Mouse (Mus musculus) kidney, adult 11 months (tissue): ENCODE results near the gene Nkx6-1.
A peak's percentile ranks its signal among the peaks of the same experiment; 100 is the strongest.

Experiments used
- DNase-seq: peaks from one replicate; pipeline ENCODE4 v3.0.0; 2022

The Nkx6-1 gene

DNA sequence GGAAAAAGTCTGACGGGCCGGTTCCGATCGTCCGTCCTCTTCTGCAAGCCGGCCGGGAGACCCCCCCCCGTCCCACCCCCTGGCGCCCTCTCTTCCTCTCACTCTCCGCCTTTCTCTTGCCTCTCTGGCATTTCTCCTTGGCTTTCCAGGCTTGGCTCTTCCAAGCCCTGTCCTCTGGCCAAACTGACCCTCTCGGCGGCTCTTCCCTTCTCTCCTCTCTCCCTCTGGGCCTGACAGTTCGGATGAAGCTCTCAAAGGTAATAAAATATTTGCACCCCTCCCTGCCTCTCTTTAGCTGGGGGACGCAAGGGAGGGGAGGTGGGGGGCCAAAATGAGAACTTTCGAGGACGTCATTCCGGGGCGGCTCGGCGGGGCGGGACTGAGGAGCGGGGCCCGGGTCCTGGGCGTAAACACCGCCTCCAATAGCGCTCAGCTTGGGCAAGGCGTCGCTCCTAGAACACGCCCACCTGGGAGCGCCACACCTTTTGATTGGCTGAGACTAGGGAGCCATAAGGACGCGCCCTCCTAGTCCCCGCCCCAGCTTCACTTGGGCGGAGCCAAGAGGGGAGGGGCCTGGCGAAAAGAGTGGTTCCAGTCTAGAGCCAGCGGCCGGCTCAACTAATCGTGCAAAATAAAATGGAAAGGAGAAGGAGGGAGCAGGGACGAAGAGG lies at the start of gene Nkx6-1:
Nkx6-1 (minus strand) TSS at position 52 of the 671 bp plus-strand sequence.
- DNase-seq = peak; percentile 75

DNA sequence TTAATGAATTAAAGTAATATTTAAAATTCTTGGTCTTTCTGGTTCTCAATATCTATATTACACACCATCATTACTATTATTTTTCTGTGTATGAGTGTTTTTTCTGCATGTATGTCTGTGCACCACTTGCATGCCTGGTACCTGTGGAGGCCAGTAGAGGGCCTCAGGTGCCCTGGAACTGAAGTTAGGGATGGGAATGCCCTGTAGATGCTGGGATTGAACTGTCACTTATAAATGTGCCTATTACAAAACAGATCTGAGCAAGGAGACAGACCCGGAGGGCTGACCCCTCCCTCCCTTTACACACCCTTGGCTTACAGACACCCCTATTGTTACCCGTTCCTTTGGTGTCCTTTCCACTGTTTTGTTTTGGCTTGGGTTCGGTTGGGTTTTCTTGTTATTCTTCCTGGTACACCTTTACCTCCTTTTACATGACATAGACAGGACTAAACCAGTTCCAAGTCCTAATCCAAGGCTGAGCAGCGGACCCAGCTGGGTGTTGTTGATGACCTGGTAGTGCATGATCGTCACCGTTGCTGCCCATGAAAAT lies 48.3 kb upstream of the Nkx6-1 start:
- peak; percentile 33 for DNase-seq

DNA sequence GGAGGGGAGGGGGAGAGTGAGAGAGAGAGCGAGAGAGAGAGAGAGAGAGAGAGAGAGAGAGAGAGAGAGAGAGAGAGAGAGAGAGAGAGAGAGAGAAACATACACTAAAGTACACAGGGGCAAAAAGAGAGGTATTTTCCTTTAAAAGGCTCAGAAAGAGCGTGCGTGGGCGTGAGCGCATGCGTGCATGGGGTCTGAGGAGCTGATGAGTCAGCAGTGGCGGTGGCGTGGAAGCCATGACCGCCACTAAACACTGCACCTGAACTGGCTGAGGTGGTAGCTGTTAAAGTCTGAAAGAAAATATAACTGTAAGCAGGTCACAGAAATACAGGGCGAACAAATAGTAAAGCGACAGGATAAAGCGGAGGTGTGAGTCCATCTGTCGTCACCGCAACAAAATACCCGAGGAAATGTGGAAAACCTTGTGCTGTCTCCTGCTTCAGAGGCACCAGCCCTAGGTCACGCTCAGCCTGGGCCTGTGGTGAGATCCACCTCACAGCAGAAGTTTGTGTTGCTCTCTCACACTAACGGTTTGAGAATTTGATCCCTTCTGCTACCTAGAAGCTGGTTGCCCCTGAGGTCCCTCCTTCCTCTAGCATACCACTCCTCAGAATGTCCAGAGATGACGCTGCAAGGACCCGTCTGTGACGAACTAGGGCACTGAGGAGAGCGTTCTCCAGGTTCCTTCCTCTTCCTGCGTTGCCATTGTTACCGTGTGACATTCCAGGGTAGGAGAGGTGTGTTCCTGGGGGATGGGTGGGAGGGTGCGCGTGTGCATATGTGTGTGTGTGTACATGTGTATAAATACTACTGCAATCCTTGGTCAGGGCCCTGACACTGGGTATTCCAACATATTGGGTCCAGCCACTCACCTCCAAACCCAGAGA lies 38.8 kb upstream of the Nkx6-1 start:
- no peak for DNase-seq

DNA sequence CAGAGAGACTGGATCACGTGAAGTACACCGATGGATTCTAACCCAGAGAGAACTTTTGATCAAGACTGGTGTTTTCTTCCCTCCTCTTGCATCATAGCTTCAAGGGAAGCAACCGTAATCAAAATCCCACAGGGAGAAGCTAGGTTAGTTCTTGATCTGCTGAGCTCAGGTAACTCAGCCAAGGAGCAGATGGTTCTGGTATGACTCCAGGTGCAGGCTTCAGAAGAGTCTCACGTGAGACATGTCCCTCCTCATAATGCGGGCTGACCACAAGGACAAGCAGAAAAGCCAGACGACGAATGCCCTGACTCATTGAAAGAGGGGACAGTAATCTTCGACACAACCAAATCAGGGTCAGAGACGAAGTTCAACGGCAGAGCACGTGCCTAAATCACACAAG lies 37.8 kb upstream of the Nkx6-1 start:
- DNase-seq = no peak

DNA sequence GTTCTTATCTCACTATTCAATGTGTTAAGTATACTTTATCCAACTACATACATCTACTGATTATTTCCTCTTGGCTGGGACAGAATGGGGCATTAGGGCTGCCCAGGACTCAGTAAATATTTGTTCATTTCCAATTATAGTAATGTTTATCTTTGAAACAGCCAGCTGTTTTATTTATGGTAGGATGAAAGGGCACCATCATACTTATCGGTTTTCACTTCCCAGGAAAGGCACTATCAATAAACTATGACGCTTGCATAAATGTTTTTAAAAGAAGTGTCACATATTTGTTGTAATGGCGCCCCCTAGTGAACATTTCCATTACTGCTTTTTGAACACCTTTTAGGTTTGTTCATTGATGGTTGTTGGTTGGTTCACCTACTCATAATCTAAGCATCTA lies 35.8 kb upstream of the Nkx6-1 start:
- no peak for DNase-seq

DNA sequence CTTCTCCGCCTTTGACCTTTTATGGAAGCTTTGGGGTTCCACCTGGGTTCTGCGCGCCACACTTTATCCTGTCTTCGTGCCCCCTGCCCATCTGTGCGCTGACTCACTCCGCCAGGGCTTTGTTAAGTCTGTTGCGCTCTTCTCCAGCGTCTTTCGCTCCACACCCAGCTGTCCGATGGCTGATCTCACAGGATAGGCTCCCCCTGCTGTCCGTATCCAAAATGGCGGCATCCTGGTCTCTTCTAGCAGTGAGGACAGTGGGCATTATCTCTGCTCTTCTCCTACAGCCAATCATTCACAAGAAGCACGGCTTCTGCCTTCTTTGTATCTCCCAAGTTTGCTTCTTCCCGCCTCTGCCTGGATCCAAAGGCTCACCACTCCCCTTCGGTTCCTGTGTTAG lies 23.8 kb upstream of the Nkx6-1 start:
- no peak for DNase-seq

DNA sequence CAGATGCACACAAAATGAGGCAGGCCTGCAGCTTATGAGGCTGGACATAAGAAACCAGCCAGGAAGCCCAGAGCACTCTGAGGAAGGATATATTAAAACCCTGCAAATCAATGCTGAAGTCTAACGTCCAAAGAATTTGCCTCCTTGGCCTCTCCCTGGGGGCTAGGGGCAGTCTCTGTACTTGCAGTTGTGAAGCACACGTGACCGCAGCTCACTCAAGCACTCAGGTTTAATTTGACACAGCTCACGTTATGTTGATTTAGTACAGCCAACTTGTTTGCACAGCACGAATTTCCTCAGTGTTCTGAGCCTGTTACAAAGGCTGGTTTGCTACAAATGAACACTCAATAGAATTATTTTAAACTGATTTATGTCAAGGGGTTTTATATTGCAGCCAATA lies 18.5 kb upstream of the Nkx6-1 start:
- DNase-seq = no peak

DNA sequence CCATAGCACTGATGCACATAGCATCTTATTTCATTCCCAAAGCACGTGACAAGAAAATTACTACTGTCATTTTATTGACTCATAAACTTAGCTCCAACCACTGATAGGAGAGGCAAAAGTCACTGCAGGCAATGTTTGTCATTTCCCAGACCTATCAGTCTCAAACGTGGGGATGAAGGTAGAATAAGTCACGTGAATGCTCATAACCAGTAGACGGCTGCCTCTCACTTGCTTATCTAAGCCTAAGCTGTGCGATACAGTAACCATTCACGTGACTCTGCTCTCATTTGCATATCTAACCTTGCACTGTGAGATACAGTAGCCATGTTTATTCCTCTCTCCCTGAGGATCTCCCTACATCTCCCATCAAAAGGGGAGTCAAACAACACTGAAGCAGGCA lies 15.5 kb upstream of the Nkx6-1 start:
- no peak for DNase-seq

DNA sequence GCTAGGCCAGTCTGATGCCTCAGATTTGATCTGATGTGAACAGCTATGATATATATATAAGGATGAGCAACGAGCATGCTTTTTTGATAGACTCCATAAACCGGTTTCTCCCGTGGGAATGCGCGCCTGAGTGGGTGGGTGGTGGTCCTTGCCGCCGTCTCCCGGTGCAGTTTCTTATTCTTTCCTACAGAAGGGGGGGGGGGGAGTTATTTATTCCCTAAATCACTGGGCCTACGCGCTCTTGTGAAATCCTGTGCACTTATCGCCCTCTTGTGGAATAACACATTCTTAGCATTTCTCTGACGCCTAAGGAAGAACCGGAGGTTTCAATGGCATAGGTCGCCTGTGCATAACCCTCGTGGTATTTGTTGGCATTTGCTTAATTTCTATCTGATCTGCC lies 4.6 kb upstream of the Nkx6-1 start:
- no peak for DNase-seq

DNA sequence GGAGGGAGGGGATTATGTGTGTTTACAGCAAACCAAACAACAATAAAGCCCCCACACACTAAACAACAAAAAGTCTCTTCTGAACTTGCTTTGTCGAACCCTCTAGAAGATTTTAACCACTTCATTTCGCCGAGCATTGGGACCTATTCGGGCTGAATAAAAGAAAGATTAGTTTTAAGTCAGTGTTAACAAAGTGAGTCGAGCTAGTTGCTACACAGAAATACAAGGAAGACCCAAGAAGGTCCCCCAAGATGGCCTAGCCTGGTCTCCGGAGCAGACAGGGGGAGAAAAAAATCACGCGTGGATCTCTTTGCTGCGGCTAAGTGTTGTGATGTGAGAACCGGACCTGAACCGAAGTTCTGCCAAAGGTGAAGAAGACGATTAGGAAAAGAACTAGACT lies 3.7 kb upstream of the Nkx6-1 start:
- DNase-seq = no peak

DNA sequence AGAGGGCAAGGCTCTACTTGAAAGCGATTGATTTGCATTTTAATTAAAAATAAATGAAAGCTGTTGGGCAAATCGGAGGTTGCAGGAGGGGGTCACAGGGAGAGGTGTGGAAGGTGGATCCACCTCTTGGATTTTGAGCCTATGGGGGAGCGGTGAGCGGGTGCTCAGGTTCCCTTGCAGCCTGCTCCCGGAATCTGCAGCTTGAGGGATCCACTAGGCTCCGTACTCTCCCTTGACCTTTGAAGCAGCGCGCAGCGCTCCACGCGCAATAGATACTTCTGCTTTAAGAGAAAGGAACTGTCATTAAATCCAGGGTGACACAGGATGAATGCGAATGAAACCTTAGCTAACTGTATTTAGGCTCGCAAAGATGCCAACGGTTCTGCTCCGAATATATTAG lies 3.2 kb upstream of the Nkx6-1 start:
- DNase-seq = no peak

DNA sequence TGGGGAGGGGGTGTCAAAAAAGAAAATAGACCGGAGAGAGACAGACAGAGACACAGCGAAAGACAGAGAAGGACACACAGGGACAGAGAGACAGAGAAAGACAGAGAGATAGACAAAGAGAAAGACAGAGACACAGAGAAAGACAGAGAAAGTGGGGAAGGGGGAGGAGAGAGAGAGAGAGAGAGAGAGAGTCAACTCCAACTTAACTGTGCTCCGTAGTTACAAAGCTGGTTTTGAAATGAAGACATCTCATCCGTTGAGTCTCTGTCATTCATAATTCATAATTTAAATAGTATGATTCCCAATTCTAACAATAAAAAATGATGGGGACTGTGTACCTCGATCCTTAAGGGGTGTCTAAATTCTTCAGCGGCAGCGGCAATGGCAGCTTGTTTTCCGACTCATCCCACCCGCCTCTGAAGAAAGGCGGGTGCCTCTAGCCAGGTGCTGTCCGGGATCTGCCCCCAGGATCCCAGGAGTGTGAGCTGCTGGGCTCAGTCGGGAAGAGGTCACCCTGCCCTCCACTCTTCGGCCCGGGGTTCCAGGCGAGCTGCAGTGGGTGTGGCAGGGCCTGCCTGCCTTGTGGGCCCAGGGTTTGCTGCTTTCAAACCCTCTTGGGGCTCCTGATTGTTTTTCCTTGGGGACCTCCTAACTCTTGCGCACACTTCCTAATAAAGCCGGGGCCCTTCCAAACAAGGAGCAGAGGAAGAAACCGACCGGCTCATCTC lies 2.6 kb upstream of the Nkx6-1 start:
- no peak for DNase-seq

DNA sequence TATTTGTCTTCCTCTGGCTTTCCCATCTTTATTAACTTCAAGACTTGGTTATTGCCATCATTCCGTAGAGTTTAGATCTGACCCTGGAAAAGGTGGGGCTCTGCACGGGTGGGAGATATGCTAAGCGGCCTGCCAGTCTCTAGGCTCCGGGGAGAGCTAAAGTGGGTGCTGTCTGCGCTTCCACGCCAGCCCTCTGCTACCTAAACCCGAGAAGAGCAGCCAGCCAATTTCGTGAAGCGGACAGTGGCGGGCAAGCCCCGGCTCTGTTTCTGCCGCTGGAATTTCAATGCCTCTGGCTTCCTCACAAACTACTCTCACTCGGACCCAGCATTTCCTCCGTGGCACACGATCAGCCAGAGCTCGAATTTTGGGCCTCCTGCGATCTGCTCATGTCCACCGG lies 1.9 kb upstream of the Nkx6-1 start:
- no peak for DNase-seq

DNA sequence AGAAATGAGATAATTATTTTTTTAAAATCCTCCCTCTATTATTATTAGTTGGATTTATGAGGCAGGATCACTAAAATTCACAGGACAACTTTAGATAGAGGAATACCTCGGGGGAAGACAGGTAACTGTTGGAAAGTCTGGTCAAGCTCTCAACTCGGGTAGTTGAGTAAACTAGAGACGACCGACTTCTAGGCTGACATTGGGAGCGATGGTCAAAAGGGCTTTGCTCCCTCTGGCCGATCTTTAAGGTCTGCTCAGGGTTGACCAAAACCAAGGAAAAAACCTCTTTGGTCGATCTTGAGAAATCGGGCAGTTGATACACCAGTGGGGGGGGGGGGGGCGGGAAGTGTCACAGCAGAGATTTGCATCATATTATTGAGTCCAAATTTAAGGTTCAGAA lies 1.3 kb upstream of the Nkx6-1 start:
- DNase-seq = no peak

DNA sequence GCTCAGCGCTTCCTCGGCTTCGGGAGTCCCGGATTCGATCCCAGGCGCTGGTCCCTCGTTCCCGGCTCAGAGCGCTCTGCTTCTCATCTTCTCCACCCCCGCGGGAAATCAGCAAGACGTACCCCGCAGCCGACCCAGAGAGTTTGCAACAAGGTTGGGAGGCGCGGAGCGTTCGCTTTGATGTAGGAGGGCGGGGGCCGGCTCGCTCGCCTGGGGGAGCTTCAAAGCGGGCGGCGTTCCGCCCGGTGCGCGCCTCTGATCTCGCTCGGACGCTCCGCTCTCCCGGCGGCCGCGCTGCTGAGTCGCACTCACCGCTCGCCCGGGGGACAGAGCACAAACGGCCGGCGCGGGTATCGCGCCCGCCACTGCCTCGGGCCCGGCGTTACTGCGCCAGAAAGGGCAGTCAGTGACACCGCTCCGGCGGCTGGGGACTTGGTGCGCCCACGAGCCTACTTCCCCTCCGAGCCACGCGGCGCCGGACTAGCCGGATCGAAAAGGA lies 324 bp downstream of the Nkx6-1 start:
- DNase-seq = no peak

DNA sequence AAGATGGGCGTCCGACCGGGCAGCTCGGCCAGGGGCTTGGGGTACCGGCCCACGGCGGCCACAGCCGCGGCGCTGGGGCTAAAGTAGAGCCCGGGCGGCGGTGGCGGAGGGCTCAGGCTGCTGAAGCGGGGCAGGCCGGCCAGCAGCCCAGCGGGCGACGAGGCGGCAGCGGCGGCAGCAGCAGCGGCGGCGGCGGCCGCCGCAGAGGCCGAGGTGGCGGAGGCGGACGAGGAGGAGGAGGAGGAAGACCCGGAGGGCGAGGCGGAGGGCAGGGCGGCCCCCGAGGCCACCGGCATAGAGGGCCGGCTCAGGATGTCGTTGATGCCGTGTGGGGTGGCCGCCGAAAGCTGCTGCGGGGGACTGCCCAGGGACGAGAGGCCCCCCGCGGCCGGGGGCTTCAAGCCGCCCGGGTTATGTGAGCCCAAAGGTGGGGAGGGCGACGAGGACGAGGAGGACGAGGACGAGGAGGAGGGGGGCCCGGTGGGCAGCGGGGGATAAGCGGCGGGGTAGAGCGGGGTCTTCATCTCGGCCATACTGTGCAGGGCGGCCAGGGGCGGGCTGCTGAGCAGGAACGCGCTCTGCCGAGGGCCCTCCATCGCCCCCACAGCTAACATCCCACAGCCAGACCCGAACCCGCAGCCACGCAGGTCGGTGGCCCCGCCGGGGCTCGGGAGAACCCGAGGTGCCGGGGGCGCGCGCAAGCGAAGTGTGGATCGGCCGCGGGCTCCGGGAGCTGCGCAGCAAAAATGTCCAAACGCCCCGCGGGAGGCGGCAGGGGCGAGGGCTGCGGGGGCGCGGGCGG lies 974 bp downstream of the Nkx6-1 start:
- DNase-seq = no peak

DNA sequence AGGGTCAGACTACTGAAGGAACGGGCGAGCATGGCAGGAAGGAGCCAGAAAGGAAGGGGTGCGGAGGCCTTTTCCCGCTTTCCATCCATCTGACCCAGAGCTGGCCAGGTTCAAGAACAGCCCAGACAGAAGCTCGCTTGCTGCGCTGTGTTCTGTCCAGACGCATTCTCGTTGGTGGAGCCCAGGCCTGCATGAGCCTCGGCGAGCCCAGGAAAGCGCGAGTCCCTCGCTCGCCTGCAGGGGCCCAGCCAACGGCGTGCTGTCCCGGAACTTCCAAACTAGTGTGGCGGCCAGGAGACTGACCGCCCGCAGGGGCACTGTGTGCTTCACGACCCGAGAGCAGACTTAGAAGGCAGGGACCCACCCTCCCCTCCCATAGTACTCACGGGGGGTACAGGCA lies 1.6 kb downstream of the Nkx6-1 start:
- no peak for DNase-seq

DNA sequence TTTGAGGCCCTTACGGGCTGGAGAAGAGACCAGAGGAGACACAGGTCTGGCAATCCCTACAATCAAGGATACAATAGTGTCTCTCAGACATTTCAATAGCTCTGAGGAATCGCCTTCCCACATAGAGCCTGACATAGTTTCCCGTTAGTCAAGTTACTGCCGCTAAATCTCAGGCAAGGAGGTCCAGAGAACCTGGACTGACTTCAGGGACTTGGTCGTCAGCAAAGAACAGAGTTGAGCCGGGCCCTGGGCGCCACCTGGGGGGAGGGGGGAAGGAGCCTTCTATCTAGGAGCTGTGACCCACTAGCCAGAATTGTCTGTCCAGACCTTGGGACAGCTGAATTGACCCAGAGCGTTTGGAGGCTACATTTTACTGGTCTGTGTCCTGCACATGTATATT lies 2.3 kb downstream of the Nkx6-1 start:
- no peak for DNase-seq

DNA sequence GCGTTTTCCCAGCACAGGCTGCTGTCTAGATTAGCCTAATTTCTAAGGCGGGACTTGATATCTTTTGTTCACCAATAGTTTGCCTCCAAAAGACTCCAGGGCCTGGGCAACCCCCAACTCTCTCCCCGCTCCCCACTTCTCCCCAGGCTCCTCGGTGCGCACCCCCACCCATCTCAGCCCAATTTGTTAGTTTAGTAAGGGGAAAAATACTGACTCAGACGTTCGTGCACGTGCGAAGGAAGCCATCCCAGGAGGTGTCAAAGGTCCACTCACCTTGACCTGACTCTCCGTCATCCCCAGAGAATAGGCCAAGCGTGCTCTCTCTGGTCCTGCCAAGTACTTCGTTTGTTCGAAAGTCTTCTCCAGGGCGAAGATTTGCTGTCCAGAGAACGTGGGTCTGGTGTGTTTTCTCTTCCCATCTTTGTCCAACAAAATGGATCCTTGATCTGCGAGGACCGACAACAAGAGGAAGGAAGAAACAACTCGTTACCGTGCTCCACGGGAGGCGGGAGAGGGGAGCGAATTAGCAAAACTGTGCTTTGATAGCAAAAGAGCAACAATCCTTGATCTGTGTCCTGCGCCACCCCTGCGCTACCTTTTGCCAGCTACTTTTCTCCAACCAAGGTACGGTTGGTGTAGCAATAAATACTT lies 3.1 kb downstream of the Nkx6-1 start:
- DNase-seq = no peak

DNA sequence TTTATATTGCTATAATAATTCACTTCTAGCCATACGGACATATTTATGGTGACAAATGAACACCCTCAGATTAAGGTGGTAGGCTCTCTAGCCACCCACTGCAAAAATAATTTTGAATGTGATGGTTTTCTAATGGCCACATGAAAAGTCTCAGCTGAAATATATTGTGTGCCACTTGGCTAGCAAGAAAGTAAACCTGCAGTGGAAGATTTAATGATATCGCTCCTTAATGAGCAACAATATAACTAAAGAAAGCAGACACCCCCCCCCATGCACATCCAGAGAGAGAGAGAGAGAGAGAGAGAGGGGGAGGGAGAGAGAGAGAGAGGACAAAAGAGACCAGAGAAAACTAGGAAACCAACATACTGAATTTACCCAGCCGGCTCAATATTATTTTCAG lies 4.1 kb downstream of the Nkx6-1 start:
- DNase-seq = no peak

DNA sequence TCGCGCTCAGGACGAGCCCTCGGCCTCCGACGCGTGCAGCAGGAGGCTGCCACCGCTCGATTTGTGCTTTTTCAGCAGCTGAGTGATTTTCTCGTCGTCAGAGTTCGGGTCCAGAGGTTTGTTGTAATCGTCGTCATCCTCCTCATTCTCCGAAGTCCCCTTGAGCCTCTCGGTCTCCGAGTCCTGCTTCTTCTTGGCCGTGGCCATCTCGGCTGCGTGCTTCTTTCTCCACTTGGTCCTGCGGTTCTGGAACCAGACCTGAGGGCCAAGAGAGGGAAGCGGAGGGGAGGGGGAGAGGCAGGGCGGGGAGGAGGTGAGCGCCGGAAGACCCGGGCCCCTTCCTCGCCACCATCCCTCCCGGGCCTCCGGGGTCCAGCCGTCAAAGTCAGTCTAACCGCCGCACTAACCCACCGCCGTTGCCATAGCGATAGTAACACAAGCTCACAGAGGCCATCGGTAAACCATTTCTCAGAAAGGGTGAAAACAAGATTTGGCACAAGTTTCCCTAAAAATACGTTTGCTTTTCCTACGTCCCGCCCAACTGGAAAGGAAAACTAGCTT lies 5.3 kb downstream of the Nkx6-1 start:
- DNase-seq = no peak

DNA sequence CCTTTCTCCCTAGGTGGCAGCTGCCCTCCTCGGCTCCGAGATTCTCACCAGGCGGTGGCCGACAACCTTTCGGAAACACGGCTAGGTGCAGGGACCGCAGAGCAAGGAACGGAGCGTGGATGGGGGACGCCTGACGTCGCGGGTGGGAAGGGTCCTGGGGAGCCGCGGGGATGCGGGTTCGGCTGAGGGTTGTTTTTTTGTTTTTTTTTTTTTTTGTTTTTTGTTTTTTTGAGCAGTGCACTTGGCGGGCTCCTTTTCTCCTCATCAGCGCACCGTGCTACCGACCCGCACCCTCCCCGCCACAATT lies 5.9 kb downstream of the Nkx6-1 start:
- DNase-seq = no peak
